Mouse (Mus musculus) lung, adult 2 months (tissue): ENCODE measurements around the gene Elovl4.

Source experiments
- CTCF ChIP-seq: fragments of 200-500 bp; IDR thresholded peaks from 2 replicates; pipeline ENCODE4 v1.5.1; 2011; ENCODE audit warnings: mild to moderate bottlenecking, low read length, control low read depth; ENCODE audit not compliant: insufficient read depth
- POLR2A ChIP-seq: fragments of 200-500 bp; IDR thresholded peaks from 2 replicates; pipeline ENCODE4 v1.6.1; 2011; ENCODE audit warnings: low read depth, mild to moderate bottlenecking, control low read depth, low read length, borderline replicate concordance; ENCODE audit errors: extremely low read depth

DNA sequence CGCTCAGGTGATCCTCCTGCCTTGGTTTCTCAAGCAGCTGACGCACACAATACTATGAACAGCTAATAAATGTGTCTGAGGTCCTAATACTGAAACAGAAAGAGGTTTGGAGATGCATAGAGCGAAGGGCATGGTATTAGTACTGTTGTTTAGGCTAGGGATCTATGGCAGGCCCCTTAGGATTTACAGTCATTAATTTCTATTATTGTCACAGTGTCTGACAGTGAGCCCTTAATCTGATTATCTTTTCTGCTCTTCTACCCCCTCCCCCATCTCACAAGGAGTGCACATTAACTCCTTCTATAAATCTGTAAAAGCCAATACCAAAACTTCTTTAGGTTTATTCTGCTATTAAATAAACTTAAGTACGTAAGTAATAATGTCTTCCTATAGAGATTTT lies 44.8 kb downstream of the Elovl4 start:
- TF ChIP-seq CTCF (no peak), POLR2A (no peak)
